Mouse (Mus musculus) monocyte, adult 2 months (primary cell): ENCODE measurements around the gene Tyw1.

Experiments used
- DNase-seq, 2 experiments: peaks; one replicate each; pipeline ENCODE4 v3.0.0; 2022; ENCODE audit warnings: low spot score in 2 of 2, low read depth in 1 of 2

Gene Tyw1

GRCm38 (mm10) chr5:130313488-130313887 lies 58.1 kb downstream of the Tyw1 start:
- no peak for DNase-seq

DNA sequence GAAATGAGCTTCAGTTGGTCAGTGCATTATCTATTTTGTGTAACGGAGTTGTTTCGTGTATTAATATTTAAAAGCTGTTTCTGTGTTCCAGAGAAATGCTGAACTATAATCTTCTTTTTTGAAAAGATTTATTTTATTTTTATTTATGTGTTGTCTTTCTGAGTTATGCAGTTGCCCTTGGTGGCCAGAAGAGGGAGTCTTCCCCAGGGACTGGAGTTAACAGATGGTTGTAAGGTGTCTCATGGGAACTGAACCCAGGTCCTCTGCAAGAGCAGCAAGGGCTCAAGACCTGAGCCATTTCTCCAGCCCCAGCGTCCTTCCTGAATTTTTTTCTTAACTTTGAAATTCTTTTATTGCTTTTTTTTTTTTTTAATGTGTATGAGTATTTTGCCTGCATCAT lies 59.5 kb downstream of the Tyw1 start:
- no peak for DNase-seq

DNA sequence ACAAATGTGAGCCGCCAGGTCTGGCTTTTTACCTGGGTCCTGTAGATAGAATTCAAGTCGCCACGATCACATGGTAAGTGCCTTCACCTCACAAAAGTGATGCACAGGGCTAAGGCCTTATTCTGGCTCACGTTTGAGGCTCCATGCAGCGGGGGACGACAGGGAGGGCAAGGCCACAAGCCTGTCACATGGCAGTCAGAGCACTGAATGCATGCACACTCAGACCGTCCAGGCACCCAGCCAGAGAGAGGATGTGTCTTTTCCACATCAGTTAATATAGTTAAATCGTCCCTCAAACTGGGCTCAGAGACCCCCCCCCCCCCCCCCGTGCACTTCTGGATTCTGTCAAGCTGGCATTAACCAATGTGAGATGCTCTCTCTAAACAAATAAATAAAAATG lies 60.9 kb downstream of the Tyw1 start:
- DNase-seq: no peak

- DNase-seq: no peak
These were observed 64.4 kb downstream of the Tyw1 start for GRCm38 (mm10) chr5:130319783-130320182.

DNA sequence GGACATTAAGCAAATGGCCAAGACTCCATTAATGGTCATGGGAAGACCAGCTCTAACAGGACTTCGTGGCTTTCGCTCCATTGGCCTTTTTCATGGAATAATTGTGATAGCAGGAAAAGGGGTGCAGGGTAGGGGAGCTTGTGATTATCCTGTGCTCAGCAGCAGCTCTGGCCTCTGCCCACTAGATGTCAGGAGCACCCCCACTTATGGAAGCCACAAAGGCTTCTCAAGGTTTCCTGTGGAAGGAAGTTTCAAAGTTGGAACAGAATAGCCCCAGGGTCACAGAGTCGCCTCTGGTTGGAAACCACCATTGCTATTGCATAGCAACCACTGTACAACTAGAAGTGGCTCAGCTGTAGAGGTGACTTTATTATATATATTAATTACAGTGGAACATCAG lies 65.1 kb downstream of the Tyw1 start:
- no peak for DNase-seq

DNA sequence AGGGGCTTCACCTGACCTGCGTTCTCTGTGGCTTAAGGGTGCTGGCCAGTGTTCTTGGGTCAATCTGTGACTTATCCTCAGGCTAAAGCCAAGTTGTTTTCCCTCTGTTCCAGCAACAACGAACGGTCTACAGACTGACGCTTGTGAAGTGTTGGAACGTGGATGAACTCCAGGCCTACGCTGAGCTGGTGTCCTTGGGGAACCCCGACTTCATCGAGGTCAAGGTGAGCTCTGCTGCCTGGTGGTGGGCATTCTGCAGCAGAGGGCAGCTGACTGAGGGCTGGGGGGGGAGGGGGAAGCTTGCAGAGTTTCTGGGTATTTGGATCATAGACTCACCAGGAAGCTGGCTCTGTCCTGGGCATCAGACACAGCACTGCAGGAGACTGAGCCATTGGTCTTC lies 70.1 kb downstream of the Tyw1 start:
- DNase-seq: no peak

GRCm38 (mm10) chr5:130327615-130328263 lies 72.3 kb downstream of the Tyw1 start:
- no peak for DNase-seq

- DNase-seq: no peak
These were observed 72.9 kb downstream of the Tyw1 start for GRCm38 (mm10) chr5:130328366-130328765.

DNA sequence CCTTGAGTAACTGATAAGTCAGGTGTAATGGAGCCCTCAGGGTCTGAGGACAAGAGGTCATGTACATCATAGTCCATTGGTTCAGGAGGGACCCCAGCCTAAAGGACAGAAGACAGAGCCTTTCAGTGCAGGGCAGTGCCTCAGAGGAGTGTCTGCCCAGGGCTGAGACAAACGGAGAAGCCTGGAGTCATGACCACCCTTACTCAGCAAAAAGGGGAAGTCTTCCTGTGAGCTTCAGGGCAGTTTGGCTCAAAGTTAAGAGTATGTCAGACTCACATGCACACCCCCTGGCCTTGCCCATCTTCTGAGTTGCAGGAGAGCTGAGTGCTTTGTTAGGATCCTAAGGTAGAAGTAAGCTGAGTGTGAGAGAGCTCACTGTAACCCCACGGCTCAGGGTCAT lies 74.5 kb downstream of the Tyw1 start:
- DNase-seq: no peak

DNA sequence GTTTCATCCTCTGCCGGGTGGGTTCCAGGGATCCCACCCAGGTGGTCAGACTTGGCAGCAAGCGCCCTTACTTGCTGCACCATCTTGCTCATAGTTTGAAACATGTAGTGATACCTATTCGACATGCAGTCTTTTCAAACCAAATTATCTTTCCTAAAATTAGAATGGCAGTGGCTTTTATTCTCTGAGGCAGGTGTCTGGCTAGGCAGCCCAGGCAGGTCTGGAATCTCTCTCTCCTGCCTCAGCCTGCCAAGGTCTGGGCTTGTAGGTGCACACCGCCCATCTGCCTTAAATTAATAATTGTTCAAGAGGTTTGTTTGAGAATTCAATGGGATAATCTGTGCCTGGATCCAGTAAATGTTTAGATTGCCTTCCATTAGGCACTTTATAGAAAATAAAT lies 75.4 kb downstream of the Tyw1 start:
- DNase-seq: no peak

- DNase-seq: no peak
These were observed 75.8 kb downstream of the Tyw1 start for GRCm38 (mm10) chr5:130331206-130331605.

DNA sequence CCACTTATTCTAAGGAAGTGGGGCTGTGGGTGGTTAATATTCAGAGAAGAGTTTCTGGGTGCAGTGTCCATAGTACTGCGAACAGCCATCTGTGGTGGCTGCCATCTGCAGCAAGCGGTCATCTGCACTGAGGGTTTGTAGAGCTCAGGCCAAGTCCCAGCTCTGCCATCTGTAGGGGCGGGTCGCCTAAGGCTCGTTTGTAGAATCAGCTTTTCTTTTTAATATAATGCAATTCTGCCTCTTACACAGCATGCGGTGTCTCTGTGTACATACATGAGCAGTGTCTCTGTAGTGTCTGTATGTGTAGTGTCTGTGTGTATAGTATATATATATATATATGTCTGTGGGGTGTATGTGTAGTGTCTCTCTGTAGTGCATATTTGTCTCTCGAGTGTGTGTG lies 78.1 kb downstream of the Tyw1 start:
- DNase-seq: no peak

DNA sequence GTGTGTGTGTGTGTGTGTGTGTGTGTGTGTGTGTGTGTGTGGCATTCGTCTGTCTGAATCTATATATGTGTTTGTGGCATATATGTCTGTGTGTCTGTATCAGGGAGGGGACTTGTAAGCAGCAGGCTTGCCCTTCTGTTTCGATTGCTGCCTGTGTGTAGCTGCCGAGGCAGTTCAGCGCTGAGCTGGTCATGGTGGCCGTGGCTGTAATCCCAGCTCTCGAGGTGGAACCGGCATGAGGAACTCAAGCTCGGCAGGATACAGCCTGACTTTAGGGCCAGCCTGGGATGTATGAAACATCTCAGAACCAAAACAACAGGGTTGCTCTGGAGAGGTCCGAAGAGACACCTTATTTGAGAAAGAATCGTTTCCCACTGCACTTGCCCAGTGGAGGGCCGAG lies 78.6 kb downstream of the Tyw1 start:
- DNase-seq: no peak

DNA sequence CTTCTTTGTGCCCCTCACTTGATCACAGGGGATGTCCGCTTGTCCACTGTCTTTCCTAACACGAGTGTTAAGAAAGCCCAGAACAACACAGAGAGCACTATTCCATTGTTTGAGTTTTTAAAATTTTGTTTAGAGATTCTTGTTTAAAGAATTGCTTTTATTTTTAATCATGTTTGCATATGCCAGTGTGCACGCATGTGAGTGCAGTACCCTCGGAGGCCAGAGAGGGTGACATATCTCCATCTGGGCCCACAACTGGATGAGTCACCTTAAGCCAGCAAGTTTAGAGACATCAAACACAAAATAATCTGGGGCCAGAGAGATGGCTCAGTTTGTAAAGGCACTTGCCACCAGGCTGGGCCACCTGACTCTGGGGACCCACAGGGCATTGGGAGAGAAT lies 80.0 kb downstream of the Tyw1 start:
- no peak for DNase-seq

DNA sequence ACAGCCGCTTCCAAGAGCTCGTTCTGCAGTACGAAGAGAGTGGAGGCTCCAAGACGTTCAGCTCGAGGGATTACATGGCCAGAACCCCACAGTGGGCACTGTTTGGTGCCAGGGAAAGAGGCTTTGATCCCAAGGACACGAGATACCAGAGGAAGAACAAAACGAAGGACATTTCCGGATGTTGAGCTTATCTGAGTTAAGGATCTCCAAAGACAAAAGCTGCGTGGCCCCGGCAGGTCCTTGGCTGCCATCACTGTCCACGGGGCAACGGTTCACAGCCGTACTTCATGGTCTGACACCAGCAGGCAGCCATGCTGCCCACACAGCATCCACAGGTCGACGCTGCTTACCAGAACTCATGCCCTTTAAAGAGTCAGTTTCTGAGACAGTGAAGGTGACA lies 85.2 kb downstream of the Tyw1 start:
- no peak for DNase-seq

DNA sequence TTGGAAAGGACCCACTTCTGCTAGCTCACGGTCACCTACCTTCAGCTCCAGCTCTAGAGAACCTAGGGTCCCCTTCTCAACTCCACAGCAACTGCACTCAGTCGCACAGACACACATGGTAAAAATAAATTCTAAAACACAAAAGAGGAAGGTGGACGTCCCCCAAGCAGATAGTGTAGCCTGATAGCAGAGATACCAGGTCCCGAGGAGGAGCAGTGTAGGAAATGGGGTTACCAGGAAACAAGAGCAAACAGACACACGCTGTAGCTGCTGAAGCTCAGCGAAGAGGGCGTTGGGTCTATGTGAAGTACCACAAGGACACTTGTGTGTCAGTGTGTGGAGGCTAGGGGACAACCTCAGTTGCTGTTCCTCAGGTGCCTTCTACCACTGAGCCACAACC lies 89.6 kb downstream of the Tyw1 start:
- no peak for DNase-seq

GRCm38 (mm10) chr5:130345871-130346270 lies 90.5 kb downstream of the Tyw1 start:
- DNase-seq: no peak

DNA sequence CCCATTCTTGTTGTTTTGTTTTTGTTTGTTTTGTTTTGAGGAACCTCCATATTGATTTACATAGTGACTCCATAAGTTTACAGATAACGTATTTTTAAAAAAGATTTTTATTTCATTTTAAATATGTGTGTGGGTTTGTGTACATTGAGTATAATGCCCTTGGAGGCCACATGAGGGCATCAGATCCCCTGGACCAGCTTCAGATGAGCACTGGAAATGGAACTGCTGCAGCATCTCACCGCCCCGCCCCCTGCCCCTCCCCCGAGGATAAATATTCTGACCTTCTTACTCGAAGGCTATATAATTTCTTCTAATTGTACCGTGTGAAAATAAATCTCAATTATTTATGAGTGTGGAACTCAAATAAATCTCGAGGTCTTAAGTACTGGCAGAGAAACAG lies 99.8 kb downstream of the Tyw1 start:
- DNase-seq: no peak

DNA sequence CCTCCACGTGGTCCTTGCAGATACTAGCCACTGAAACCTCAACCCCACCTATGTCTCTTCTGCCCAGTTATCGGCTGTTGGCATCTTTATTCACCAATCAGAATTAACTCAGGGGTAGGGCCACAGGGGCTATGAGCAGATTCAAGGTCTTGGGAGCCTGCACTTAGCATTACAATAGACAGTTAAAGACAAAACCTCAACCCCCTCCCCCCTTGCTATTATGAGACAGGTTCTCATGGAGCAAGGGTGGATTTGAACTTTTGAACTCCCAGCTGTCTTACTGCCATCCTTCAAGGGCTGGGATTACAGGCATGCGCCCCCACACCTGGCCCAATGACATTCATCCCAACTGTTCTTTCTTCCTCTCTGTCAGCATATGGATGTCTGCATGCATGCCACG lies 107.7 kb downstream of the Tyw1 start:
- DNase-seq: no peak

DNA sequence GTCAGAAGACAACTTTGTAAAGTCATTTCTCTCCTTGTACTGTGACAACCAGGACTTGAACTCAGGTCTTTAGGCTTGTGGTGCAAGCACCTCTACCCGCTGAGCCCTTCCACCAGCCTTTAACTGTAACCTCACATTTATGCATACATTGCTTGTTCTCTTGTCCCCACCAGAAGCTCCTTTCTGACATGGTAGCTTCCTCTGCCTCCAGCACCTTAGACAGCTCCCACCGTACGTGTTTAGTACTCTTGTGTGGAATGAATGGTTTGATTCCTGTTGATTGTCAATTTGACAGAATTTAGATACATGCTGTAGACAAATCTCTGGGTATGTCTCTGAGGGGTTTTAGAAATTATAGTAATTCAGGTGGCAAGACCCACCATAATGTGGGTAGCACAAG lies 108.4 kb downstream of the Tyw1 start:
- DNase-seq: no peak

- DNase-seq: no peak
These were observed 112.8 kb downstream of the Tyw1 start for GRCm38 (mm10) chr5:130368236-130368635.

DNA sequence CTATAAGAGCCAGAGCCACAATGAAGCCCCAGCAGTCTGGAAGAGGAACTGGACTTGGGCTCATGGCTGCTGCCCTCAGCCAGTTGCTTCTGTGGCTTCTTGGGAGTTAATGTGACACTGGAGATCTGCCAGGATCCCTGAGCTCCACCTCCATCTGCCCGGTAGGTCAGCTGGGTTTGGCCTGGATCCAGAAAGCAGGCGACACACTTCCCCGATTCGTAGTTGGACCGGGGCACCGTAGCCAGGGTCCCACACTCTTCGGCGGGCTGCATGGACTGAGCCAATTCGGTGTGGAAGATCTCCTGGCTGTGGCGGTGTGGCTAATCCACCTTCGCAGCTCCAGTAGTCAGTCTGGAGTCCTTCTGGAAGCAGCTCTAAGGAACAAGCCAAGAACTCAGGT lies 113.8 kb downstream of the Tyw1 start, which contains the start of gene Caln1:
Gene Caln1, plus strand, starts transcription at position 219 of the 400 bp plus-strand sequence.
- no peak for DNase-seq

DNA sequence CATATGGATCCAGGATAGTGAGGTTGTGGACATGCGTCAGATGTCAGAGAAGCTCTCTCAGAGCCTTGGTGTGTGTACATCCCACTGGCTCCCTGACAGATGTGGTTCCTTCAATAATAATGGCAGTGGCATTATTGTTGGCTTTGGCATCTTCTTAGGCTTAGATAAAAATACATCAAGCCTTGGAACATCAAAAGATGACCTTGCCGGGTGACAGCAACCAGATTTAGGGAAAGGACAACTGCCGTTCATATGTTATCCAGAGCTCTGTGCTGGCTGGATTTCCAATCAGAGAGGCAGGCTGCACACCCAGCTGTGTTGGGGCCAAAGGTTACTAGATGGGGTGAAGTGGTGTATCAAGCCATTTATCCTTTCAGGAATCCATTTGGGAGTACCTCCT lies 120.0 kb downstream of the Tyw1 start:
- no peak for DNase-seq
